Mouse (Mus musculus): ENCODE measurements at regions not wholly inside any gene's neighbourhood (a gene's known extent, or its start where the extent isn't known, plus 50 kb on each side); places are given as distances from the start of the nearest gene placed in this dataset.

DNA sequence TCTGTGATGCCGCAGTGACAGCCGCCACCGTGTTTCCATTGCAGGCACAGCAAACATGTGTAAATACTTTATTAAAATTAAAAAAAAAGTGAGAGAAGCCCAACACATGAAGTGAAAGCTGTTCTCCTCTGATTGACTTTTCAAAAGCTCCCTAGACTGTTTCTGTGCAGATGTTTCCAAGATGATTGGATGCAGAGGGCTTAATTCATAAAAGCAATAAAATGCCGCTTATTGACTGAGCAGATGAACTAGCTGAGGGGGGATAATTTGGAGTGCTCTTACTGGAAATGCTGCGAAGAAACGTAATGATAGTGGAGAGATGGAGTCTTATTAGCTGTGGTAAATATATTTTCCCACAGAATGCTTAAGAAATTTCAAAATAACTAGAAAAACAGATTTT, 170.4 kb downstream of the Rnf144a start:
- DNase-seq = no peak

DNA sequence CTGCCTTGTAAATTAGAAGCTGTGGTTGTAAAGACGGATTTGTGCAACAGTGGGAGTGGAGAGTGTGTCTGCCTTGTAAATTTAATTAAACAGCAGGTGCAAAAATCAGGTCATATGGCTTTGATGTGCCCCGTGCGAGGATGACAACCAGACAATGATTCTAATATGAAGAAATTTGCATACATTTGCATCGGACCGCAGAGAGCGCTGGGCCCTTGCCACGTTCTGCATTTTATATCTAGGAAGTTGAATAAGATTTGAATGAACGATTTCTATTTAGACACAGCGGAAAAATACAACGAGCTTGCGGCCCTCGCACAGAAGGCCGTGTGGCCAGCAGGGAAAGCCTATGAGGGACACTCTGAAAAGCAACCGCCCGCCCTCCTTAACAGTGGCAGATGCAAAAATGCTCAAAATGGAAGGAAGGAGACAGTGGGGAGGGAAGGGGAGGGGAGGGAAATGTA, 187.5 kb downstream of the Rnf144a start:
- no peak for DNase-seq

DNA sequence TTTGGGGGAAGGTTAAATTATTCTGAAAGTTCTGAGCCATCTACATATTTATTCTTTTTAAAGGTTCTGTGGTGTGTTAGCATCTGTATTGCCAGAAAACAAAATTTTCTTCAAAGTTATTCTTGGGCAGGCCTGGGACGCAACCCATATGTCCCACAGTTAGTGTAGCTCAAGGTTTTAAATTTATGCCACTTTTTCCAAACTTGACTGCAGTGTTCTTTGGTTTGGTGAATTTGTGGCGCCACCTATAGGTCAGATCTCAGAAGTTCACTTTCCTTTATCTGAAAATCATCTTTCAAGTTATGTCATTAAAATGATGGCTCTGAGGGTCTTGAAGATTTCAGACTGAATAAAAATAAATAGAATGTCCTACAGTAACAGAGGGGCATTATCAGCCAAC, 188.7 kb downstream of the Rnf144a start:
- DNase-seq = no peak

DNA sequence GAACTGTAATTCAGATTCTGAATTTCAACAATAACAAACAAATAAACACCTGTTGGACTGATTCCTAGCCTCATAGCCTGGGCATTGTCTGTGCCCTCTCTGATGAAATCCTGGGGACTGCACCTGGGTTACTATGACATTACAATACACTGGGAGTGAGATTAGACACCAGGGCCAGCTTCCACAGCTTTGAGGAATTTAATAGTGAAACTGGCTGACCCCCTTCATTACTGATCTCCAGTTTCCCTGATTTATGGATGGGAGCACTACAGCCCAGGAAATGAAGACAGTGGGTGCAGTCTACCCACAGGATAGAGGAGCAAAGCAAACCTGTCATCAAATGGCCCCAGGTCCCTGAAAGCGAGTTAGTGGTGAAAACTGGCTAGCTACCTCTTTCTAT, 202.6 kb downstream of the Rnf144a start:
- no peak for DNase-seq

DNA sequence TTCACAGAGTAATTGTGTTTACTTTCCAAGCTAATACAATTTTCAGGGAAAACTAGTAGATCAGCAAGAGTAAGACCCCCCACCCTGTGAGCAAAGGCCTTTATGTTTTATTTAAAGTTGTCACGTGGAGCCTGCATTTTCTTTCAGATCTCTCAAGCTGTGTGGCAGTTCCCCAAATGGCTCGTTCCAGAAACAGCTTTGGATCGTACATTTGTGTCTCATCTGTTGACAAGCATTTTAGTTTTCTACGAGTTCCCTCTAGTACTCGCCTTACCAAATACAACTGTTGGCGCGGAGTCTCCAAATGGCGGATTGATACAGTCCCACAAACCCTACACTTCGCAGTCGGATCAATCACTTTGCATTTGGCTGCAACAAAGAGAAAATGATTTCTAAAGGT, 203.6 kb downstream of the Rnf144a start:
- DNase-seq = no peak

DNA sequence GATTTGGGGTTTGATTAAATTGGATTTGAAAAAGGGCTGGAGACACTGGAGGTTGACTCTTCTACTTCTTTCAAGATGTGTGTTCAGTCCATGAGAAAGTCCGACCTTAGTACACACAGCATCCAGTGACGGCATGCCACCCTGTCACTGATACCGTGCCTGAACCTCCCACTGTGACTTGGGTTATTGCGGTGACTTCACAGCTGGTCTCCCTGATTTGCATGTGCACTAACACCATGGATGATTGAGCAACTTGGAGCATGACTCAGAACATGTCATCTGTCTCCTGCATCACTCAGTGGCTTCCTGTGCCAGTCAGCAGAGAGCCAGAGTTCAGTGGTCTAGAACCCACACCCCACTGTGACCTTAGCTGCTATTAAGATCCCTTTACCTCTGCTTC, 208.3 kb downstream of the Rnf144a start:
- no peak for DNase-seq

DNA sequence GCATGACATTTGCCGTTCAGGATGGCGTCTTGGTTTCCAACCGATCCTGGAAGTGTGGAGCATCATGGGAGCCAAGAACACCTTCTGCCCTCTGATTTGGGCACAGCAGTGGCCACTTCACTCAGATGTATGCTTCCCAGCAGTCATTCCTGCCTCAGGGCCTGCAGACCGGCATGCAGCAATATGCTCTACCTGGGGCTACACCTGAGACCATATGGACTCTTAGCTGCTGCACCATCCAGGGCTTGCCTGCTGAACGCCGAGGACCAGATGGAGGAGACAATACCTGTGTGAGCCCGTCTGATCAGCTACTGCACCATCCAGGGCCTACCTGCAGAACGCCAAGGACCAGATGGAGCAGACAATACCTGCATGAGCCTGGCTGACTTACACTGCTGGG, 209.0 kb downstream of the Rnf144a start:
- DNase-seq = no peak

DNA sequence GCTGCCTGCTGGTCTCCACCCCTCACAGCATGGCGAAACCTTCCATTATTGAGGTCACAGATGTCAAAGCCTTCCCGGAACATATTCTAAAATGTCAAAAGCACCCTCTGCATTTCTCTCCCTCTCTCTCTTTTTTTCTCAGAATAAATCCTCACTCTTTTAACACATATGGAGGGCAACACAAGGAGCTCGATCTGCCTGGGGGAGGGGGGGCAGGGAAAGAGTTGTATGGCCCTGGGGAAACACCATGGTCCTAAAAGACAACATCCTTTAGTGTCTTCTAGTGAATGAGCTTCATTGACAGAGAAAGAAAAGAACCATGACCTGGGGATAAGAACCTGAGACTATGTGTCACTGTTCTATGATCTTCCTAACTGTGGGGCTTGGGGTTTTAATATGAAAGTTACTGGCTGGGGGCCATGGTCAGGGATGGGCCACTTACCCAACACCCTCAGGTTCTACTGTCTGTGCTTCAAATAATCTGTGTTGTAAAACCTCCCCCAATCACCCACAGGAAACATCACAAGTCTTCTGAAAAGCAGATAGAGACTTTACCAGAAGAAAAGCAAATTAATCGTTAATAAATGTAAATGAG, 223.0 kb downstream of the Rnf144a start:
- peak; percentile 34 for DNase-seq

DNA sequence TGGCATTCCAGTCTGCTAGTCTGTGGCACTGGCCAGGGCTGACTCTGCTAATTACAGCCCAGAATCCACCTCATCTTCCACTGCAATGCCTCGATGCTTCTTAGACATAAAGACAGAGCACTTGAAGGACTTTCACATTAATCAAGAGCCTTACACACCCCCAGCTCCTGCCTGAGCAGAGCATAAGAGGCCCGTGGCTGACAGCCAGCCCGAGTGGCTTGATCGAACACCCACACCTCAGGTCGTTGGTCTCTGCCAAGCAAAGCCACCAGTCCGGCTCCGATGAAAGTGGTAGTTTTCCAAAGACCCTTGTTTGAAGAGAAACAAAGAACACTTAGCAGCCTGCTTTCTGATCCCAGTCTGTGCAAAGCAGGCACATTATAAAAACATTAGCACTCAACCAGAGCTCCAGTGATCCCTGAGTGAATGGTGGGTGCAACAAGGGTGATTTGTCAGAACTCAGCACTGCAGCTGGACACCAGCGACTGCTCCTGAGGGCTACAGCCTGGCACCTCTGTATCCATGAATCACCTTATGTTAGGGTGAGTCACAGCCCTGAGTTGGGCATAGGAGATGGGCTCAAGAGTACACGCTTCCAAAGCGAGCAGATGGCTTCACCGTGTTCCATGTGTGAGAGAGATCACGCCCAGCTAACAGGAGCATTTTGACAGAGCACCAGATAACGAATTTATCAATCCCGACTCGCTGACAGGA, 223.6 kb downstream of the Rnf144a start:
- peak; percentile 80 for DNase-seq

DNA sequence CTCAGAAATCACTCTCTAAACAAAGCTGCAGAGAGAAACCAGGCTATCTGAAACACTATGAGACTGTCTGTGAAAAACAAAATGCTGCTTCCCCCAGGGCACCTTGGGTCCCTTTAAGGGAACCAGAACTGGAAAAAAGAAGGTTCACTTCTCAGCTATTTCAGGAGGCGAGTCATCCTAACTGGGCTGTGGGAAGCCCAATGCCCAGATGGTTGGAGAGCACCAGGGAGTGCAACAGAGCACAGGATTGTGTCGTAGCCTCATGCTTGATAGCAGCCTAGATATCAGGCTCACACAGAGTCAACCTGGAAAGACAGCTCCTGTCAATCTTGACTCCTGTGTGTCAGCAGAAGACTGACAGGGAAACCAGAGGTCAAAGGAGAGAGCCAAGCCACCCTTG, 226.1 kb downstream of the Rnf144a start:
- peak; percentile 29 for DNase-seq

DNA sequence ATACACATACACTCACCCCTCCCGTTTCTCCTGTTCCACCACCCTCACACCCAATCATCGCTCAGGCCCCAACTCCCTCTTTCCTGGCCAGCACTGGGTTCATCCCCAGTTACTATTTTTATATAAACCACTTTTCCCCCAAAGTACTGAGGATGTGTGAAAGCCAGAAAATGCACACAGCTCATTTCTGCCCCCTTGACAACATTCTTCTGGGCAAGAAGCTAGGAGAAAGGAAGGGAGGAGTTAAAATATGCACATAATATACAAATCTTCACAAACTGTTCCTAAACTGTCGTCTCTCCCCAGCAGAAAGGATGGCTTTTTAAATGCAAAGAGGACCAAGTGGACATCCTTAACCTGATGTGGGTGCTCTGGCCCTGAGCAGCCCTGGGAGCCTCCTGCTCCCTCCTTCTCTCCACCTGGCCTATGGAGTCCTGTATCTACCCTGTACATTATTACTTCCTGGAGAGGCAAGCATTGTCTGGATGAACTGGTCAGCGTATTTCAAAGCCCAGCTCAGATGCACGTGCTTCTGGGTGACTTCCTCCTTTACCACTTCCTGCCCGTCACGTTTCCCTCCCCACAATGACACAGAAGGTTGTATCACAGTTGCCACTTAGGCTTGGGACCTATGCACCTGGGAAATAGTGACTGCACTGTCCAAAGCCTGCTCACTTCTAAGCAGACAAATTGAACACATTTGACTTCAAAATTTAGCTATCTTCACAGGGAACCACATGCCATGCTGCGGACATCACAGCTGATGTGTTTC, 227.8 kb downstream of the Rnf144a start:
- peak; percentile 76 for DNase-seq

DNA sequence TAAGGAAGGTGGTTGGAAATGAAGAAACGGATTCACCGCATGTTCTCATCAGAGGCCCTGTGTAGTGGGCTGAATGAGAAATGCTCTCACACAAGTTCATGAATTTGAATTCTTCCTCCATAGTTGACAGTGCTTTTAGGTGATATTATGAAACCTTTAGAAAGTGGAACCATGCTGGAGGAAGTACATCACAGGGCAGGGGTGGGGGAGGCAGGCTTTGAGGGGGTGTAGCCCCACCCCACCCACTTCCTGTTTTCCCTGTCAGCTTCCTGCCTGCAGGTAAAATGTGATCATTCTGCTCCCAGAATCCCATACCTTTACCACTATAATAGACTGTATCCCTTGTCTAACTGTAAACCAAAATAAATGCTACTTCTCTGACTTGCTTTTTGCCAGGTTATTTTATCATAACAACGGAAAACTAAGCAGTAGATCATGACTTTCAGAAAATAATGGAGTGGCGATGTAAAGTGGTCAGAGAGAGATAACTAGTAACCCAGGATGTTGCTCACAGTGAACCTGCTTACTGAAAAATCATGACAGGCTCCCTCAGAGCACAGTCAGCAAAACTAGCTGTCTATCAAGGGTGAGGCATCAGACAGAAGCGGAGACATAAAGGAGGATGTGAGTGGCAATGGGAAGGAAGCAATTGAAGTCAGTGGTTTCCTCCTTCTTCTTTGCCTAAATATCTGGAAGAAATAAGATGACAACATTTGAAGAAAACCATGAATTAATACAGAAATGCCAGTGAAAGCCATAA, 230.2 kb downstream of the Rnf144a start:
- peak; percentile 73 for DNase-seq

DNA sequence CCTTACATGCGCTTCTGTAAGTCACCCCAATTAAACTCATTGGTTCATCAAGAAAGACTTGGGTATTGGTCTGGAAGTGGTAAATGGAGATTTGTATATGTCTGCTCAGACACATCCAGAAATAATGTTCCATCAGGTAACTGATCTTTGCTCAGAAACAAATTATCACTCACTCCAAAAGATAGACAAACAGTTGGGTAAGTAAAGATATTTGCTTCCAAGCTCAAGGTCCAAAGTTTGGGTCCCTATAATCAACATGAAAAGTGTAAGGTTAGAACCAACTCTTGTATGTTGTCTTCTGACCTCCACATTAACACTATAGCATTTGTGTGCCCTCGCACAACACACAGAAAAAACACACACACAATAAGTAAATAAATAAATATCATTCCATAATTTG, 232.0 kb downstream of the Rnf144a start:
- DNase-seq = no peak

DNA sequence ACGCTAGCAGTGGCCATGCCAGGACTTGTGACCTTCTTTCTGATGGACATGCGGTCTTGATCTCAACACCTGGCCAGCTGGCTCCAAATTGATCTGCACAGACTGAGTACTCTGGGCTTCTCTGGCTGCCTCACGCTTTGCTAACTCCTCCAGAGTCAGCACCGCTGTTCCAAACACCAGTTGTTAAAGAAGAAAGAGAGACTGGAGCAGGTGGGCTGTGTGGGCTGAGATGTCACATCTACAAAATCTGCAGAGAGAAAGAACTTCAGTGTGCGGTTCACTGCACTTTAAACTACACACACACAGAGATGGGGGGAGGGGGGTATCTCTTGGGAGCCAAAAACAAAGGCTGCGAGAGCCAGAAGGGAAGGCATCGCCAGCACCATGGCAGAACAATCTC, 234.2 kb downstream of the Rnf144a start:
- DNase-seq = peak; percentile 56

DNA sequence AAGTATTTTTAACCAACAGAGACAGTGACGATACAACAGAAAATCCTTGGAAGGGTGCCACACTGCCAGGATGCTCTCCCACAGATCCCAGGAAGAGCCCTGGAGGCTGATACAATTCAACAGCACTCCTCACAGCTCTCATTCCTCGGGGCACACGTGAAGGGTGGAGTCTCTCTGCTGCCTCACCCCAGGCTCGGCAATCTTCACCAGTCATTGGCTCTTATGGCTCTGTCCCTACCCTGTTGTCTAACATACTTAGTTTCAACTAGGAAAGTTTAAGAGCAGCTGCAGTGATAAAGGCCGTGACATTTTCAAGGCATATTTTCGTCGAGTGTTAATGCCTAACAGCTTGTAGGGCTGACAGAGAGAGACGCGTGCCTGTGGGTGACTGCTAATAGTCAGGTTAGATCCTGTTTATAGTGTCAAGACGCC, 238.8 kb downstream of the Rnf144a start:
- DNase-seq = peak; percentile 34

DNA sequence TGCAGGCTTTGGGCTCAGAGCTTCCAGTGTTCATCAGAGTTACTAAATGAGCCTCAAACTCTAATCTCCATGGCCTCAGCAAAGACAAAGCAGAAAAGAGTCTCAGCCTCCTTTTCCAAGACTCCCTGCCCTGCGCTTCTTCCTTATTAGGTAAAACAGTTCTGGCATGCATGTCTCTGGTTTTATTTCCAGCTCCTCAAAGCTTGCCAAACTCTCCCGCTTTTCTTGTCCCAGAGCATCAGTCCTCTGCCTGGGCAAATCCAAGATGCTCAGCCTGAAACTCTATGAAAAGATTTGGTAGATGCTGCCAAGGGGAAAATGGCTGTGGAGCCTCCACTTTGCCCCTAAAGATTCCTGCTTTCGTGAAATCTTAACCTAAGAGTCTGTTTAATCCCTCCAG, 251.6 kb downstream of the Rnf144a start:
- peak; percentile 46 for DNase-seq

DNA sequence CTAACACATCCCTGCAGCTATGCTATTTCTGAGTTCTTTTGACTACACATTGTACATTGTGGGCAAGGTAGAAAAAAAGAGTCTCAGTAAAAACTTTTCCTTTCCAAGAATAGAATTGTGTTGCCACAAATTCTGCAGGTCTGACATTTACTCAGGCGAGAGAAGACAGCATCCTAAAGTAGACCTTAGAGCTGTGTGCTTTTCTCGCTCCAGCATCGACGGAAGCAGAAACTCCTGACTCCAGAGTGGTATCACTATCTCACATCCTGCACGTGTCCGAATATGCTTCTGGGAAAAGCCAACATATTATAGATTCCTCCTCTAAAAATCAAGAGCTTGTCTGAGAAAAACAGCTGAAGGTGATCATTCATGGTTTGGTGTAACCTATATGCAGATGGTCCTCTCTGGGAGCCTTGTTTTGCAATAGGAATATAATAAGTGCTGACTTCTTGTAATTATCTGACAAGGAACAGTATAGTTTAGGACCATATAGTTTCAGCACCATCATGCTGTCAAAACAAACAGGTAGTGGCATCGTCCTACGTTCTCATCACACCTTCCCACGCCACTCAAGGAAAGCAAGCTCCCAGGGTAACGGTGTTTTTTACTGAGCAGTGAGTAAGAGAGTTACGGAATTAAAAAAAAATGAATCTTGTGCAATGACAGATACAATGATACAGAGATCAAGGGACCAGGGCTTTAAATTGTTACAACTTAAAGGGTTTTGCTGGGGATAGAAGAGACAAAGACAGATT, 254.0 kb downstream of the Rnf144a start:
- no peak for DNase-seq

DNA sequence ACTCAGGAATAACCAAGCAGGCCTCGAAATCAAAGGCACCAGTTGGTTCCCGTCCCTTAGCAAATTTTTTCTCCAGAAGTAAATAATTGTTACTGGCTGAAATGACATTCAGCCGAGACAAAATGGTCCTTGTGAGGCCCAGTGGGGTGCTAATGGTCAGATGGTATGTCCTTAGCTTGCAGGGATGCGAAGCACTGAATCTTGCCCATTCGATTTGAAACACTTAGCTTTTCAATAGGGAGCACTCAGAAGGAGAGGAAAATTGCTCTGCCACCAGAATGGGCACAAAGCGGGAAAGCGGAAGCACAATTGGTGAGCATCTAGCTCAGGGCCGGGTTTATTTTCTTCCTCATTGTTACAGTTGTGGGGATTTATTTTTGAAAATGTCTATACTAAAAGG, 262.1 kb downstream of the Rnf144a start:
- peak; percentile 52 for DNase-seq

DNA sequence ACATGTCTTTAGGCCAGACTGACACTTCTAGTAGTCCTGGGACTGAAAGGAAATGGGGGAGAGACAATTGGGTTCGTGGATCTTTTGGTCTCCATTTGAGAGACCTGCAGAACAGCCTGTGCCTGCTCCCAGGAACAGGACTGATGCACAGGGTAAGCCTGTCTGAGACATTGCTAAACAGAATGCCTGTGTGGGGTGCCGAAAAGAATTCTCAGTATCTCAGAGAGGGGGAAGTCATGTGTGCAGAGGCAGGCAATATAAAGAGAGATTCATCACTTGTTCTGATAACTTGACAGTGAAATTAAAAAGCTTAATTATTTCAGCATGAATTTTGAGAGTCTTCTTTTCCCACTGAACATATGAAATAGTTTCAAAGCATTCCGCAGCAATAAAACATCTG, 268.7 kb downstream of the Rnf144a start:
- no peak for DNase-seq

DNA sequence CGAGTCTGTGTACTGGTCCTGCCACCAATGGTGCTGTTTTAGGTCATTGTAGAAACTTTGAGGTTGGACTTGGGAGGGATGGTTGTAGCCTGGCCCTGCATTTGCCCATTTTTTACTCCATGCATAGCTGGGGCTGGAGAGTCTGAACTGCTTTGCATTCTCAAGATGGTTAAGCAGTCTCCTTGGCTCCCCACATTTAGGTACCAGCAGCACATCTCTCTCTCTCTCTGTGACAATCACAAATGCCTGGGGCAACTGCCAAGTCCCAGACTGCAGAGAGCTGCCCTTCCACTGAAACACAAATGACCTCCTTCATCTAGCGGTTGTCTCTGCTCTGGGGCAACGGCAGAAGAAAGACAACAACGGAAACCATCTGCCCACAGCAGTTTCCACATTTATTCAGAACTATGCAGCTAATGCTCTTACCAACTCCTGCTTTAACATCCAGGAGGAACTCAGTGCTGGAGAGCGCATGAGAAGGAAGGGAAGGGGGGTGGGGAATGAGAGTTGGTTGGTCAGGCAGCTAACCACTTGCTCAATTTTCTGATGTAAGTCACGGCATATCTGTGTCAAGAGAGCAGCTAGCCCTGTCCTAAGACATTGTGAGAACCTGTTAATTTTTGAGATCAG, 269.9 kb downstream of the Rnf144a start:
- DNase-seq = peak; percentile 78

DNA sequence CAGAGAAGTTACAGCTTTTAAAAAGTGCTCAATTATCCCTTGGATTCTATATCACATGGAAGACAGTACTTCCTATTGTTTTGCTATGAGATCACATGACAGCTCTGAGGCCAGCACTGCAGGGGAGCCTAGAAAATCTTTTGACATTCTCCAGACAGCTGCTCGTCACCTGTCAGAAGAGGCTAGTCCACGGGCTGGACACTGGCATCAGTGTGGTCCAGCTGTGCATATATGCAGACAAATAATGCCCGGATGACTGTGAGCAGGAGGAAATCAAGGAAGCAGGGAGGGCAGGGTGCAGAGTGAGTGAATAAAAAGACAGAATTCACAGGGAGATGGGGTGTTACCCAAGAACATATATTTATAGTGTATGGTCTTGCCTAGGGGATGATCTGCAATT, 270.4 kb downstream of the Rnf144a start:
- peak; percentile 76 for DNase-seq

DNA sequence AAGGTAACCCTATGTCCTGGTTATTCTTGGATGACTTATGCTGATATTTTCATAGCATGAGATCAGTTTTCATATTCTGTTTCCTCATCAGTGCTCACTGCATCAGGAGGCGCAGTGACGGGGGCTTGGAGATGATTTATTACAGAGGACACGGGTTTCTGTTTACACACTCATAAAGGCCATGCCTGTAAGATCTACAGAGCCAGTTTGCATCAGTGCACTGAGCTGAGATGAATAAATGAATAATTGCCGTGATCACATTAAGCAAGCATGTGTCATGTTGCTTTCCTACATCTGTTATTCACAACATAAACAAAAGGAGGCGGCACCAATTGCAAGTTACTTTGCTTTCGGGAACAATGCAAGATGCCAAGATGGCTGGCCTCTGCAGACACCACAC, 271.6 kb downstream of the Rnf144a start:
- DNase-seq = peak; percentile 57

Data from heart, adult 11 months (tissue).